Mouse (Mus musculus): ENCODE results near the gene Pus3. TPM values are rescaled to one million over a fixed set of nuclear protein-coding genes. Genes with fewer than 3 reads are reported as not detected.

The Pus3 gene
- 9.6 and 12.7 TPM in 2 replicates for polyA plus RNA-seq (2011; ENCODE audit: insufficient read length, low read depth, missing spikeins)

- peak within 1 kb of the TSS; percentile 92 for H3K4me3 ChIP-seq (ENCODE audit: insufficient read depth, low read length)
- peak within 1 kb of the TSS; percentile 39; the same call in 1 of the 2 replicates for H3K27ac ChIP-seq (ENCODE audit: insufficient read depth, low read length)
- no peaks in the 10 kb centered on the region for H3K4me1 ChIP-seq (ENCODE audit: control insufficient read depth, insufficient read depth, low read length)
- TF ChIP-seq POLR2A (IDR thresholded peaks at IDR 0.05; ENCODE audit: low read depth, low read length) (no peak), CTCF (IDR thresholded peaks at IDR 0.05; ENCODE audit: borderline replicate concordance, insufficient read depth, low read length) (no peak)
Measured at GRCm38 (mm10) chr9:35558257-35559008, at the start of gene Pus3, which contains the start of gene Ddx25. Pus3 (plus strand) TSS chr9:35558595. Ddx25 (minus strand) TSS chr9:35558528.

- no peak for TF ChIP-seq POLR2A (IDR thresholded peaks at IDR 0.05; ENCODE audit: low read depth, low read length)
- no peak for TF ChIP-seq CTCF (IDR thresholded peaks at IDR 0.05; ENCODE audit: borderline replicate concordance, insufficient read depth, low read length)
- Histone ChIP-seq H3K4me3 (ENCODE audit: insufficient read depth, low read length) (no peak overlapping the region), H3K4me1 (ENCODE audit: control insufficient read depth, insufficient read depth, low read length) (no peaks in the 10 kb centered on the region), H3K27ac (ENCODE audit: insufficient read depth, low read length) (no peak overlapping the region)
Measured at GRCm38 (mm10) chr9:35513900-35514299, 44.5 kb upstream of the Pus3 start.

DNA sequence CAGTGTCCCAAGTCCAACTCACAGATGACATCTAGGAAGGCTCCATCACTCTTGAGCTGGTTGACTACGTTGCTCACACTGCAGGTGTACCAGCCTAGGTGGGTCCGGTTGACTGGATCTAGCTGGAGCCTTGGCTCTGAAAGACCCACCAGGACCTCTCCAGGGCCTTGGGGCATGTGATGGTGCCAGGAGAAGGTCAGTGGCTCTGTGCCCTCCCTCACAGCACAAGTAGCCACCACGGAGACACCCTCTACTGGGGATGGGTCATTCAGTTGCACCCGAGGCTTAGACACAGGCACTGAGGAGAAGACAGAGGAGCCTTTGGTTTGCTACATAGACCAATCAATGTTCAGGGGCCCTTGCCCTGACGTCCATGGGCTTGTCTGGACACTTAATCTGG is 42.2 kb upstream of the Pus3 start:
- no peak overlapping the region for H3K4me3 ChIP-seq (ENCODE audit: insufficient read depth, low read length)
- H3K27ac ChIP-seq (ENCODE audit: insufficient read depth, low read length): no peak overlapping the region
- TF ChIP-seq POLR2A (IDR thresholded peaks at IDR 0.05; ENCODE audit: low read depth, low read length): no peak
- TF ChIP-seq CTCF (IDR thresholded peaks at IDR 0.05; ENCODE audit: borderline replicate concordance, insufficient read depth, low read length): no peak
- no peaks in the 10 kb centered on the region for H3K4me1 ChIP-seq (ENCODE audit: control insufficient read depth, insufficient read depth, low read length)

DNA sequence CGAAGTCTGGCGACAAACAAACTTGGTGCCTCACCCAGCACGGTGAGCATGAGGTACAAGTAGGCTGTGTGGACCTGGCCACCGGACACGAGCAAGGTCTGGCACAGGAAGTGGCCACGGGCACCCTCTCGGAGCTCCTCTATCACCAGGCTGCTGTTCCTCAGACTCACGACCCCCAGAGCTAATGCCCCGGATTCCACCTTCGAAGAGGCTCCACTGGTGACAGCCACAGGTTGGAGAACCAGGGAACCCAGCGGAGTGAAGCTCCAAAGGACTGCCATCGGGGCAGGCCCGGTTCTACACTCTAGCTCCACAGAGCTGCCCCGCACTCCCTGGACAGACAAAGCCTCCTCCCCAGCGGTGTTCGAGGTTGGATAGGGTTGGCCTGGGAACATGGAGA is 41.7 kb upstream of the Pus3 start:
- H3K4me3 ChIP-seq (ENCODE audit: insufficient read depth, low read length): no peak overlapping the region
- TF ChIP-seq POLR2A (IDR thresholded peaks at IDR 0.05; ENCODE audit: low read depth, low read length): no peak
- no peak for TF ChIP-seq CTCF (IDR thresholded peaks at IDR 0.05; ENCODE audit: borderline replicate concordance, insufficient read depth, low read length)
- H3K4me1 ChIP-seq (ENCODE audit: control insufficient read depth, insufficient read depth, low read length): no peaks in the 10 kb centered on the region
- H3K27ac ChIP-seq (ENCODE audit: insufficient read depth, low read length): no peak overlapping the region

DNA sequence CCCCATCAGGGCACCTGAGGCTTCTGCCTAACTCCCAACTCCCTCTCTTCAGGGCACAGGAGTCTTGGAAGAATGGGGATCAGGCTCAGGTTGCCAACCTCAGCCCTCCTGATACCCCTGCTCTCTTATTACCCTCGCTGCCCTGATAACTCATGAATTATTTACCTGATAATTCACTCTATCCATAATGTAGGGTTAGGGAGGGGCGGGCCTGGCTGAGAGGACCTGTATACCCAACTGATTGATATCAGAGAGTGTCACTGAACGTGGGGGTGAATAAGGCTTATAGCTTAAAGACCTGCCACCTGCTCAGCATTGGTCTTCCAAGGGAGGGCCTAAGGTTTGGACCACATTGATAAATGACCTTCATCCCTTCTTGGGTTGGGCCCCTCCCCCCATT is 40.2 kb upstream of the Pus3 start, which contains the start of gene Gm1113:
Gene Gm1113, minus strand, starts transcription at position 101 of the 400 bp plus-strand sequence.
- TF ChIP-seq POLR2A (IDR thresholded peaks at IDR 0.05; ENCODE audit: low read depth, low read length): no peak
- TF ChIP-seq CTCF (IDR thresholded peaks at IDR 0.05; ENCODE audit: borderline replicate concordance, insufficient read depth, low read length): no peak
- Histone ChIP-seq H3K4me1 (ENCODE audit: control insufficient read depth, insufficient read depth, low read length) (no peaks in the 10 kb centered on the region), H3K4me3 (ENCODE audit: insufficient read depth, low read length) (no peak within 1 kb of the TSS)

DNA sequence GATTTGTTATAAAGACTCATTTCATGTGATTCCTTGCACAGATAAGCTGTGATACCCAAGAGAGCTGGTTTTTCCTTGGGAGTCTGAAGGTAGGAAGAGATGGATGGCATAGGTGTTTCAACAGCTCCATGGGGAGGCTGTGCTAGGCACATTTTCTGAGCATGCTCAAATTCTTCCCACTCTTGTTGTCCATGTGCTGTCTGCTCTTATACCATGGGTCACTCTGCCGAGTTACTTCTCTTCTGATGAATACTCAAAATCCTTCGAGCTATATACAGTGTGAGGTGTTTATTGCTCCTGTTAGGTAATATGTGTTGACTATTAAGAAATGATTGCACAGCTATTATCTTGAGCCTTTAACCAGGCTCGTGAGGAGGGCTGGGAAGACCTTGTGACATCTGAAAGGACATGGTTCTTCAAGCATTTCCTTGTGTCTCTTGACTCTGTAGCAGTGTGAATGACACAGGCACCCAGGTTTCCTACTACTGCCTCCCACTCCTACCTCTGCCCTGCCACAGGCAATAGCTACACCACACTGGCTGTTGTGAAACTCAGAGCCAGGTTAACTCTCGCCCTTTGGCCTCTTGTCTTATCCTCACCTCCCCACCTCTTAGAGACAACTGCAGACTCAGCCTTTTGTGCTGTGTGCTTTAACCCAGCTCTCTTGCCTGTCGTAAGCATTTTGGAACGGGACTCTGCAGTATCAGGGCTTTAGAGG is 37.6 kb upstream of the Pus3 start:
- Histone ChIP-seq H3K27ac (ENCODE audit: insufficient read depth, low read length) (no peak overlapping the region), H3K4me1 (ENCODE audit: control insufficient read depth, insufficient read depth, low read length) (no peaks in the 10 kb centered on the region), H3K4me3 (ENCODE audit: insufficient read depth, low read length) (no peak overlapping the region)
- TF ChIP-seq POLR2A (IDR thresholded peaks at IDR 0.05; ENCODE audit: low read depth, low read length) (no peak), CTCF (IDR thresholded peaks at IDR 0.05; ENCODE audit: borderline replicate concordance, insufficient read depth, low read length) (no peak)

More for the DNA sequence above, 40.2 kb upstream of the Pus3 start, which contains the start of gene Gm1113:
- no peak within 1 kb of the TSS for H3K27ac ChIP-seq (ENCODE audit: insufficient read depth, low read length)

DNA sequence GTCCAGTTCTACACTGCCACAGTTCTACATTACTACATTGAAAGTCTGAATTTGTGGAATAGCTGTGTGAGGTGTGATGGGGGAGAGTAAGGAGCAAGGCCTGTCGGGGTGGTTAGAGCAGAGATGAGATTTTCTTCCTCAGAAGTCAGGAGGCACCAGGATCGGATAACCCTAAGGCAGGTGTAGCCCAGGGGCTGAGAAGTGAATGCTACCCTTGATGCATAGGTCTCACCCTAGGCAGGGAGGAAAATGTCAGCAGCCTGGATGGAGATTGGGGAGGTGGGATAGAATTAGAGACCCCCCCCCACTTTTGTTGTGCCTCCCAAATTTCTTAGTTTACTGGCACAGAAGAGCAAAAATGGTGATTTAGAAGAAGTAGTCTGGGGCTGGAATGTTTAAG is 36.2 kb upstream of the Pus3 start:
- TF ChIP-seq POLR2A (IDR thresholded peaks at IDR 0.05; ENCODE audit: low read depth, low read length): no peak
- TF ChIP-seq CTCF (IDR thresholded peaks at IDR 0.05; ENCODE audit: borderline replicate concordance, insufficient read depth, low read length): no peak
- H3K27ac ChIP-seq (ENCODE audit: insufficient read depth, low read length): no peak overlapping the region
- H3K4me3 ChIP-seq (ENCODE audit: insufficient read depth, low read length): no peak overlapping the region
- H3K4me1 ChIP-seq (ENCODE audit: control insufficient read depth, insufficient read depth, low read length): no peaks in the 10 kb centered on the region

- H3K27ac ChIP-seq (ENCODE audit: insufficient read depth, low read length): peak overlapping the region; percentile 30; the same call in 1 of the 2 replicates
- H3K4me1 ChIP-seq (ENCODE audit: control insufficient read depth, insufficient read depth, low read length): no peaks in the 10 kb centered on the region
- TF ChIP-seq POLR2A (IDR thresholded peaks at IDR 0.05; ENCODE audit: low read depth, low read length) (no peak), CTCF (IDR thresholded peaks at IDR 0.05; ENCODE audit: borderline replicate concordance, insufficient read depth, low read length) (no peak)
- H3K4me3 ChIP-seq (ENCODE audit: insufficient read depth, low read length): no peak overlapping the region
Measured at GRCm38 (mm10) chr9:35522821-35523515, 35.4 kb upstream of the Pus3 start.

- no peak overlapping the region for H3K4me3 ChIP-seq (ENCODE audit: insufficient read depth, low read length)
- TF ChIP-seq CTCF (IDR thresholded peaks at IDR 0.05; ENCODE audit: borderline replicate concordance, insufficient read depth, low read length) (no peak), POLR2A (IDR thresholded peaks at IDR 0.05; ENCODE audit: low read depth, low read length) (no peak)
- H3K27ac ChIP-seq (ENCODE audit: insufficient read depth, low read length): peak overlapping the region; percentile 30; the same call in 1 of the 2 replicates
- H3K4me1 ChIP-seq (ENCODE audit: control insufficient read depth, insufficient read depth, low read length): no peaks in the 10 kb centered on the region
Measured at GRCm38 (mm10) chr9:35523541-35523940, 34.9 kb upstream of the Pus3 start.
